Comparison of ENCODE assay signal across 9 mouse cellular contexts in the genomic region with DNA sequence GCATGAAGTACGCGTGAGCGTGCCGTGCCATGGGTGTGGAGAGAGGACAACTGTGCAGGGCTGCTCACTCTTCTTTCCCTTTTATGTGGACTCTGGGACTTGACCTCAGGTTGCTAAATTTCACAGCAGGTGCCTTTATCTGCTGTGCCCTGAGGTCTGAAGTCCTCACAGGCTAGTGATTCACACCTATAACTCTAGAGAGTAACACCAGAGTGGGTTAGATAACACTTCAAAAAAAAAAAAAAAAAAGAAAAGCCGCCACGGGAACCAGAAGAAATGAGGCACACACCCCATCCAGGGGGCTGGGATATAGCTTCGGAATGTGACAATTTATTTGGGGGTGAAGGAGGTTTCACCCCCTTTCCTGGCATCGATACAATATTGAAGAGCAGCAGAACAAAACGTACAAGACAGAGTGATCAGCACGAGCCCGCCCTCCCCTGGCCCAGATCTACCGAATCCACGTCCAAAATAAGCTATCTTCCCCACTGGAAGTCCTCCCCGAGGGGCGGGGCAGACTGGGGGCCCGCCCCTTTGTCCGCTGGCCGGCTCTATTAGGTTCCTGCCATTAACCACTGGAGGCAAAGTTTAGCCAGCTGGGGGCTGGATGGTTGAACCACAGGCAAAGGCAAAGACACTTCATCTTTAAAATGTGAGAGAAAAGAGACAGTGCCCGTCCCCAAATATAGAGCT. TPM values are rescaled to one million over a fixed set of nuclear protein-coding genes. Genes with fewer than 3 reads are reported as not detected.
DNase-seq lines count a peak whose midpoint lies in the region; ATAC-seq and TF ChIP-seq lines count a peak whose summit lies in the region.
"Had no signal": no experiment of that assay in that cellular context is flagged by ENCODE, and none has a peak within 500 bp of the region (broad histone marks: within the 10 kb centered on the region; RNA-seq: fewer than 3 reads in every experiment).

No protein-coding gene starts in this region.

- no peak overlapping the region for H3K9ac ChIP-seq in neural tube, embryonic 15.5 days (replicated peaks)
- H3K9ac ChIP-seq in forebrain, embryonic 15.5 days (replicated peaks): no peak overlapping the region
- H3K9ac ChIP-seq: hindbrain, embryonic 15.5 days had no signal

- peaks cover 56% of the 10 kb centered on the region for H3K4me1 ChIP-seq in olfactory bulb, adult 2 months (ENCODE audit: control insufficient read depth, insufficient read depth, low read length)
- H3K4me1 ChIP-seq in neural tube, embryonic 15.5 days: peaks cover 56% of the 10 kb centered on the region
- H3K4me1 ChIP-seq in forebrain, embryonic 15.5 days: peaks cover 45% of the 10 kb centered on the region

- peaks cover 26% of the 10 kb centered on the region for H3K36me3 ChIP-seq in neural tube, embryonic 15.5 days
- H3K36me3 ChIP-seq in forebrain, embryonic 15.5 days: peaks cover 15% of the 10 kb centered on the region

- no peak overlapping the region for H3K4me3 ChIP-seq in olfactory bulb, adult 2 months (ENCODE audit: insufficient read depth, low read depth, low read length)
- no peak overlapping the region for H3K4me3 ChIP-seq in neural tube, embryonic 15.5 days (replicated peaks)
- no peak overlapping the region for H3K4me3 ChIP-seq in forebrain, embryonic 15.5 days
- H3K4me3 ChIP-seq: hindbrain, embryonic 15.5 days had no signal

- no peak for ATAC-seq in neural tube, embryonic 15.5 days (ENCODE audit: low FRiP score)
- no peak for ATAC-seq in forebrain, embryonic 15.5 days (replicated peaks)

- no peaks in the 10 kb centered on the region for H3K27me3 ChIP-seq in neural tube, embryonic 15.5 days (replicated peaks)
- H3K27me3 ChIP-seq in forebrain, embryonic 15.5 days: no peaks in the 10 kb centered on the region
- H3K27me3 ChIP-seq: hindbrain, embryonic 15.5 days had no signal

- TF ChIP-seq POLR2A in olfactory bulb, adult 2 months (IDR thresholded peaks at IDR 0.05; ENCODE audit: insufficient read depth, low read depth, low read length): no peak

- DNase-seq in adrenal gland, adult 2 months: peak; percentile 41
- DNase-seq in adrenal gland, adult 8-10 months: no peak
- peak; percentile 53 for DNase-seq in ovary, adult 18-20 months (ENCODE audit: low spot score)
- no peak for DNase-seq in ovary, postnatal 10 days (ENCODE audit: low spot score)
- peak; percentile 80 for DNase-seq in heart, postnatal 4 days

- H3K27ac ChIP-seq in olfactory bulb, adult 2 months (ENCODE audit: insufficient read depth, low read depth, low read length): peak overlapping the region; percentile 18; the same call in 1 of the 2 replicates
- no peak overlapping the region for H3K27ac ChIP-seq in neural tube, embryonic 15.5 days (replicated peaks)
- H3K27ac ChIP-seq in forebrain, embryonic 15.5 days (replicated peaks): no peak overlapping the region
- H3K27ac ChIP-seq: hindbrain, embryonic 15.5 days had no signal

- WGBS in olfactory bulb, adult 2 months: 37% methylated on average over 19 of the region's 19 CpGs
- WGBS in neural tube, embryonic 15.5 days: 72% methylated on average over 19 of the region's 19 CpGs
- WGBS in forebrain, embryonic 15.5 days: 73% methylated on average over 19 of the region's 19 CpGs

- no peaks in the 10 kb centered on the region for H3K9me3 ChIP-seq in neural tube, embryonic 15.5 days (replicated peaks)
- no peaks in the 10 kb centered on the region for H3K9me3 ChIP-seq in forebrain, embryonic 15.5 days
- H3K9me3 ChIP-seq: hindbrain, embryonic 15.5 days had no signal

- TF ChIP-seq CTCF in olfactory bulb, adult 2 months (IDR thresholded peaks at IDR 0.05; ENCODE audit: insufficient read depth, low read depth, low read length): no peak

- H3K4me2 ChIP-seq in neural tube, embryonic 15.5 days: no peak overlapping the region
- no peak overlapping the region for H3K4me2 ChIP-seq in forebrain, embryonic 15.5 days (replicated peaks)
- H3K4me2 ChIP-seq: hindbrain, embryonic 15.5 days had no signal

RNA-seq across cellular contexts. Expression of a gene that starts 10.3 kb away (rescaled TPM):
- 1 to 10 TPM; 1.2 to 2.0 TPM for total RNA-seq in adrenal gland, adult 2 months (2021)
- 13.4 and 14.6 TPM in 2 replicates for polyA plus RNA-seq in adrenal gland, adult 2 months (2012; rRNA removed)
- total RNA-seq in adrenal gland, adult 8-10 months (2022): 1 to 10 TPM in 3 of 4 experiments, not detected in 1; 1.1 to 2.4 (median 1.6) TPM
- total RNA-seq in heart, postnatal 4 days (2021): 1 to 10 TPM; 1.3 to 1.5 TPM
- polyA plus RNA-seq in olfactory bulb, adult 2 months (2012; ENCODE audit: insufficient read depth, insufficient read length, low replicate concordance, missing spikeins): not detected in 2 replicates
- polyA plus RNA-seq in neural tube, embryonic 15.5 days (2015; fragmentation: Nextera tagmentation; extraction: Ambion mirVana): 0.42 and 0.72 TPM in 2 replicates
- polyA plus RNA-seq in forebrain, embryonic 15.5 days (2015; fragmentation: Nextera tagmentation; extraction: Ambion mirVana): 0.46 TPM in 1 of 2 replicates, not detected in the other

RNA-seq across cellular contexts. Expression of a gene that starts 10.8 kb away (rescaled TPM):
- total RNA-seq in adrenal gland, adult 2 months (2021): 10 to 100 TPM; 46.2 to 67.3 TPM
- polyA plus RNA-seq in adrenal gland, adult 2 months (2012; rRNA removed): 105 and 106 TPM in 2 replicates
- 10 to 100 TPM; 55.0 to 88.9 (median 65.5) TPM for total RNA-seq in adrenal gland, adult 8-10 months (2022)
- total RNA-seq in heart, postnatal 4 days (2021): 10 to 100 TPM; 53.1 to 57.5 TPM
- polyA plus RNA-seq in olfactory bulb, adult 2 months (2012; ENCODE audit: insufficient read depth, insufficient read length, low replicate concordance, missing spikeins): not detected in 2 replicates
- 53.1 and 64.3 TPM in 2 replicates for polyA plus RNA-seq in neural tube, embryonic 15.5 days (2015; fragmentation: Nextera tagmentation; extraction: Ambion mirVana)
- polyA plus RNA-seq in forebrain, embryonic 15.5 days (2015; fragmentation: Nextera tagmentation; extraction: Ambion mirVana): 50.1 and 52.7 TPM in 2 replicates

RNA-seq across cellular contexts. Expression of a gene that starts 19.2 kb away (rescaled TPM):
- 1 to 10 TPM; 4.4 to 7.9 TPM for total RNA-seq in adrenal gland, adult 2 months (2021)
- polyA plus RNA-seq in adrenal gland, adult 2 months (2012; rRNA removed): 5.5 and 6.3 TPM in 2 replicates
- 10 to 100 TPM in 2 of 4 experiments, 1 to 10 TPM in 2; 6.4 to 11.9 (median 9.4) TPM for total RNA-seq in adrenal gland, adult 8-10 months (2022)
- total RNA-seq in heart, postnatal 4 days (2021): 1 to 10 TPM; 5.8 to 6.0 TPM
- polyA plus RNA-seq in olfactory bulb, adult 2 months (2012; ENCODE audit: insufficient read depth, insufficient read length, low replicate concordance, missing spikeins): 326 TPM in 1 of 2 replicates, not detected in the other
- polyA plus RNA-seq in neural tube, embryonic 15.5 days (2015; fragmentation: Nextera tagmentation; extraction: Ambion mirVana): 39.9 and 49.0 TPM in 2 replicates
- 19.4 and 19.5 TPM in 2 replicates for polyA plus RNA-seq in forebrain, embryonic 15.5 days (2015; fragmentation: Nextera tagmentation; extraction: Ambion mirVana)

RNA-seq across cellular contexts. Expression of a gene that starts 46.1 kb away (rescaled TPM):
- 10 to 100 TPM; 13.9 to 24.8 TPM for total RNA-seq in adrenal gland, adult 2 months (2021)
- 39.9 and 43.0 TPM in 2 replicates for polyA plus RNA-seq in adrenal gland, adult 2 months (2012; rRNA removed)
- 10 to 100 TPM; 22.0 to 27.1 (median 23.5) TPM for total RNA-seq in adrenal gland, adult 8-10 months (2022)
- 10 to 100 TPM; 22.3 to 25.1 TPM for total RNA-seq in heart, postnatal 4 days (2021)
- polyA plus RNA-seq in olfactory bulb, adult 2 months (2012; ENCODE audit: insufficient read depth, insufficient read length, low replicate concordance, missing spikeins): not detected in 2 replicates
- 58.4 and 63.7 TPM in 2 replicates for polyA plus RNA-seq in neural tube, embryonic 15.5 days (2015; fragmentation: Nextera tagmentation; extraction: Ambion mirVana)
- 94.8 and 99.9 TPM in 2 replicates for polyA plus RNA-seq in forebrain, embryonic 15.5 days (2015; fragmentation: Nextera tagmentation; extraction: Ambion mirVana)

Comparison
In these comparisons a context has a peak if more than half of its experiments do, and no peak if none do; other contexts are left out.
1. DNase-seq: peak in adrenal gland, adult 2 months (single experiment), ovary, adult 18-20 months (single experiment) and heart, postnatal 4 days (single experiment); none in adrenal gland, adult 8-10 months (single experiment) and ovary, postnatal 10 days (single experiment).